Mouse (Mus musculus): ENCODE results near the gene Ccdc105.

The Ccdc105 gene

GRCm38 (mm10) chr10:78715156-78715555 is 37.7 kb downstream of the Ccdc105 start:
- DNase-seq (ENCODE audit: low spot score) = no peak

- no peak for DNase-seq (ENCODE audit: low spot score)
Measured at GRCm38 (mm10) chr10:78714129-78714528, 38.7 kb downstream of the Ccdc105 start.

- no peak for DNase-seq (ENCODE audit: low spot score)
Measured at GRCm38 (mm10) chr10:78710706-78711105, 42.2 kb downstream of the Ccdc105 start.

- DNase-seq (ENCODE audit: low spot score) = no peak
Measured at GRCm38 (mm10) chr10:78700881-78701280, 52.0 kb downstream of the Ccdc105 start.
